Mouse (Mus musculus): ENCODE results near the gene Dop1a.

Gene Dop1a

DNA sequence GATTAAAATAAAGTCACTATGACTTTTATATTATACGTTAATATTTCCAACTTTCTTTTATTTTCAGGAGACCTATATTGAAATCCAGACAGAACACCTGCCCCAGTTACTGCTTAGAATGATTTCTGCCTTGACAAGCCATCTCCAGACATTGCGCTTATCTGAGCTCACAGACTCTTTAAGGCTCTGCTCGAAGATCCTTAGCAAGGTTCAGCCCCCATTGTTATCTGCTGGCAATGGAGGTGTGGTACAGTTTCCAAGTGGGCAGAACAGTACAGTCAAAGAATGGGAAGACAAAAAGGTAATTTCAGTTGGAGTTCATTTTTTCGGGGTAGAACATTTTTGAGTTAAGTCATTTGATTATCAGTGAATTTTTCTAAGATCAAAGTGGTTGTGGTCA is 40.5 kb downstream of the Dop1a start:
- DNase-seq (ENCODE audit: low read depth), result no peak

- DNase-seq (ENCODE audit: low read depth), result no peak
Observed at GRCm38 (mm10) chr9:86513733-86514132, 46.8 kb downstream of the Dop1a start.

GRCm38 (mm10) chr9:86514390-86514789 is 47.4 kb downstream of the Dop1a start:
- no peak for DNase-seq (ENCODE audit: low read depth)

- DNase-seq (ENCODE audit: low read depth), result no peak
Observed at GRCm38 (mm10) chr9:86514798-86515197, 47.8 kb downstream of the Dop1a start.

DNA sequence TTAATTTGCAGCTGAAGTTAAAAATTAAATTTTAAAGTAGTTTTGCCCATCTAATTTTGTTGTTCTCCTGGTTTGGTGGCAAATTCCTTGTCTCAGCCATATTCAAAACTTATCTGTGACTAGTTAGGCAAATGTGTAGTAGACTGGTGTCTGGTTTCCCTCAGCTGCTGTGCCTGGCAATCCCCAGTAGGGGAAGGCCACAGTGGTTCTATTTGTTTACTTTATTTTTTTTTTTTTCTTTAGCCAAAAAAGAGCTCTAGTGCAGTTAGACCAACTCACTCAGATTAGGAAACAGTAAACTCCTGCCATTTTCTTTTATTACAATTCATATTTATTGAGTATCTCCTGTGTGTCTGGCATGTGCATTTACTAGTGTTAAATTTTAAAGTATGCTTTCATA is 55.4 kb downstream of the Dop1a start:
- no peak for DNase-seq (ENCODE audit: low read depth)

DNA sequence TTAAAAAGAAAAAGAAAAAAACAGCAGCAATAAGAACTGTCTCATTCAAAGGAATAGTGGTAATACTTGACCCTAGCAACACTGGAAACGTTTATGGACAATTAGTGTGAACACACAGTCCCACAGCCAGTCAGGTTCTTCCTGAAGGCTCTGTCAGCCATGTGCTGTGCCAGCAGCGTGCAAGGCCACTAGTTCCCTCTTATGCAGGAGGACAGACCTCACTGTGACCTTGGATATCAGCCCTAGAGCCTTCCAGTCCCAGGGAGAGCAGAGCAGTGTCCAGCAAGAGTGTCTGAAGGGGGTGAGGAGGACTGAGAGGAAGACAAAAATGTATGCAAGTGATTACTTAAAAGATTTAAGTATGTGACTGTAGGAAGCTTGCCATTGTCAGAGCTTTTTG is 58.6 kb downstream of the Dop1a start:
- no peak for DNase-seq (ENCODE audit: low read depth)

GRCm38 (mm10) chr9:86534071-86534470 is 67.1 kb downstream of the Dop1a start:
- no peak for DNase-seq (ENCODE audit: low read depth)

GRCm38 (mm10) chr9:86543451-86543850 is 76.5 kb downstream of the Dop1a start:
- DNase-seq (ENCODE audit: low read depth), result no peak

DNA sequence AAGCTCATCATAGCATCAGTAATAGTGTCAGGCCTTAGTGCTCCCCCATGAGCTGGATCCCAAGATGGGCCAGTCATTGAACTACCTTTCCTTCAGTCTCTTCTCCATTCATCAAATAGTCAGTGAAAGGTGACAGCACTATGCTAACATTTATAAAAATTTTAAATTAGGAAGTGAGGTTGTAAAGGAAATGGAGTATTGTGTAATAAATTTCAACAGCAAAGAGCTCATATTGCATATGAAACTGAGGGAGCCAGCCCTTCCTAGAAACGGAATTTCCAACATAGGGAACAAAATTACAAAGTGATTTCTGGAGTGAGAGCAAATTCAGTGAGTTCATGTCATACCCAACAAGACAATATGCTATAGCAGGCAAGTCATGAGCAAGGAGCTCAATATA is 77.6 kb downstream of the Dop1a start:
- no peak for DNase-seq (ENCODE audit: low read depth)

- no peak for DNase-seq (ENCODE audit: low read depth)
Observed at GRCm38 (mm10) chr9:86549637-86550162, 82.7 kb downstream of the Dop1a start.

DNA sequence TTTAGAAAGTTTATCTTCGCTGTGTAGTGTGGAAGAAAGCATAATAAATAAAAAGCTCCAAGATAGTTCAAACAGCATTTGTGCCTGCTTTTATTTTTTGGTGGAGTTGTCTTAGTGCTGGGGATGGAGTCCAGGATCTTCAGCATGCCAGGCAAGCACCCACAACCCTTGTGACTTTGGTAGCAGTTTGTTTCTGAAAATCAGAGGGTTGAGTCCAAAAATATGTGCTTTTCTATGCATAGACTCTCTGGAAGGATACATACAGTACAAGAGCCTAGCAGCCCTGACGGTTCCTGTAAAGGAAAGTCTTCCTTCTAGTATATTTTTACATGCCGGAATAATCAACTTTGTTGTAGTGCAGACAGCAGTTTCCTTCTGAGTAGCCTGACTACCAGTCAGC is 83.8 kb downstream of the Dop1a start:
- no peak for DNase-seq (ENCODE audit: low read depth)

GRCm38 (mm10) chr9:86553886-86554285 is 86.9 kb downstream of the Dop1a start:
- DNase-seq (ENCODE audit: low read depth), result no peak

GRCm38 (mm10) chr9:86554641-86555040 is 87.7 kb downstream of the Dop1a start:
- DNase-seq (ENCODE audit: low read depth), result no peak

GRCm38 (mm10) chr9:86560543-86560942 is 93.6 kb downstream of the Dop1a start:
- DNase-seq (ENCODE audit: low read depth), result no peak

DNA sequence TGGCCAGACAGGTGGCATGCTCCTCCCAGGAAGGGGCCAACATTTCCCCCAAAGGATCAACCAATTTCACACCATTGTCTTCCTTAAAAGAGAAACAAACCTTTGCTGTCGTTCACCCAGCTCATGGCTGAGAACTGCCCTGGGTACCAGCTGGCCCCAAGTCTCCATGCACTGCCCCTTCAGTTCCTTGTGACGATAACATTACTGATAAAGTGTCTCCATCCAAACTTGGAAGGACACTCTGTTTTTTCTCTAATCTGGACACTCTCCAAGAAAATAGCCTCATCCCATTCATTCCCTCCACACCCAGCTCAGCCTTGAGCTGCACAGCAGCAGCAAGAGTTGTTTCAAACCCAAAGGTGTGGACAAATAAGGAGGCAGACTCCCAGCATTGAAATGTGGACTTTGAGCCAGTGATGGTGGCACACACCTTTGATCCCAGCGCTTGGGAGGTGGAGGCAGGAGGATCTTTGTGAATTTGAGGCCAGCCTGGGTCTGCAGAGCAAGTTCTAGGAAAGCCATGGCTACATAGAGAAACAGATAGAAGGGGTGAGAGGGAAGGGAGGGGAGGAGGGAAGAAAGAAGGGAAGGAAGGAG is 102.5 kb downstream of the Dop1a start:
- no peak for DNase-seq (ENCODE audit: low read depth)

- no peak for DNase-seq (ENCODE audit: low read depth)
Observed at GRCm38 (mm10) chr9:86570261-86570890, 103.4 kb downstream of the Dop1a start.

DNA sequence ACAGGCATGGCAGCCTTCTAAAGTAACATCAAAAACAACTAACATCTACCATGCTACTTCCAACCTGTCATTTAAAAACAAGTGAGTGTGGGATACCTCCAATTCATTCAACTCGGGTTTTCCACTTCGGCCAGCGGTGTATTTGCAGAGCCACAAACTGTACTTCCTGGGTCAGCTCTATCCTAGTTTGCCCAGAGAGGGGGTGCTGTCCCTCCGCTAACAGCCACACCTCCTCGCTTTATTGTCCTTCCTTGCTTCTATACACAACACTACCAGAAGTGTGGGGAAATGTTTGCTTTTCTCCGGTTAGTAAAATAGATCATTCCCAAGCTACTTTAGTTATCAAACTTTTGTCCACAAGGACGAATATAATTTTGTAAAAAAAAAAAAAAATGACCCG is 104.0 kb downstream of the Dop1a start:
- DNase-seq (ENCODE audit: low read depth), result peak; percentile 21

DNA sequence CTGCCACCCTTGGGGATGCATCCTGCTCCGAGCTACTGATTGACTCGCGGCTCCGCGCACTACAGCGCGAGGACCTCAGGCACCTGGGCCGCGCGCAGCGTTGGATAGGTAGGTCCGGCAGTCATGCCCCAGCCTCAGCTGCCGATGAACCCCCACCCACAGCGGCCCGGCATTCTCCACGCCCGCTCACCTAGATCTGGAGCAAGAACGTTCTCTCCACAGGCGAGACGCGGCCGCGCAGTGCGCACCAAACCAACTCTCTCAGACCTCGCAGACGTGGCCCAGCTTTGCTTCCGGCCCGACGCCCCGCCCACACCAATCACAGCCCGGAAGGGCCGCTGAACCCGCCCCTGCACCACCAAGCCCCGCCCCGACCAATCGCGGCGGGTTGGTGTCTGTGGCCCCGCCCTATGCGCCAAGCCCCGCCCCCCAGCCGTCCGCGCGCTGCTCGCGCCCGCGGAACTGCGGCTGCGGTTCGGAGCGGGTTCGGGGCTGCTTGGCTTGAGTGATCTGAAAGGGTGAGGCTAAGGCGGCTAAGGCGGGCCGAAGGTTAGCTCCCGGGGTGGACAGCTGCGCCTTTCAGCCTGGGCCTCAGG is 104.7 kb downstream of the Dop1a start, which contains the start of the genes Pgm3 and Rwdd2a:
Pgm3 (minus strand) TSS at position 303 of the 596 bp plus-strand sequence.
Rwdd2a (plus strand) TSS at position 452 of the 596 bp plus-strand sequence.
- DNase-seq (ENCODE audit: low read depth), result peak; percentile 97

DNA sequence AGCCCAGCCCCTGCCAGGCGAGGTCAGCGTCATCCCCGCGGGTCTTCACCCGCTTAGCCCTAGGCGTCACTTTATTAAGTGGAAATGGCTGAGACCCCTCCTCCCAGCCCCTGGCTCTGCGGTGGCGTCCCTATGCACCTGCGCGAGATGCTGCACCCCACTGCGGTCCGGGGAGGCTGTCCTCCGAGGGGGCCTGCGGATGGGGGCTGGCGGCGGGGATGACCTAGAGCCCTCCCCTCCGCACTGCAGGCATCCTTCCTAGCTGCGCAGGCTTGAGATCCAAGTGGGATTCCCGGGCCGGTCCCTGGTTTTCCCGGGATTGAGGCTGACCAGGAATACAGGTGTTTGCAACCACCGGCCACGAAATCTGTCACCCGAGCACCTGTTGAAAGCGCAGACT is 105.2 kb downstream of the Dop1a start:
- no peak for DNase-seq (ENCODE audit: low read depth)

- DNase-seq (ENCODE audit: low read depth), result peak; percentile 92
Observed at GRCm38 (mm10) chr9:86572636-86573291, 105.8 kb downstream of the Dop1a start.

GRCm38 (mm10) chr9:86573616-86574303 is 106.8 kb downstream of the Dop1a start:
- DNase-seq (ENCODE audit: low read depth), result no peak

GRCm38 (mm10) chr9:86575178-86575577 is 108.2 kb downstream of the Dop1a start:
- DNase-seq (ENCODE audit: low read depth), result no peak

Measured in naive thymus-derived CD4-positive, alpha-beta T cell, adult 2 months (primary cell).